Mouse (Mus musculus) MEL (cell line): ENCODE measurements at regions not wholly inside any gene's neighbourhood (a gene's known extent, or its start where the extent isn't known, plus 50 kb on each side); places are given as distances from the start of the nearest gene placed in this dataset.

Experiments used
- CTCF ChIP-seq, 3 experiments: IDR thresholded peaks in 2 of 3; conservative IDR thresholded peaks in 1 of 3; 2 replicates each; pipeline ENCODE4 v1.5.1; 2011 to 2012; ENCODE audit warnings: low read length in 3 of 3, low read depth in 2 of 3, mild to moderate bottlenecking in 2 of 3, improper control_type of control experiment in 1 of 3, inconsistent platforms in 1 of 3, mixed read lengths in 1 of 3, moderate library complexity in 1 of 3; ENCODE audit not compliant: control insufficient read depth in 1 of 3, insufficient read depth in 1 of 3, poor library complexity in 1 of 3, severe bottlenecking in 1 of 3
- MAX ChIP-seq: IDR thresholded peaks from 2 replicates; pipeline ENCODE4 v1.6.1; 2011; ENCODE audit warnings: low read length, improper control_type of control experiment
- NELFE ChIP-seq: IDR thresholded peaks from 2 replicates; pipeline ENCODE4 v1.6.1; 2011; ENCODE audit warnings: low read depth, low read length, improper control_type of control experiment
- POLR2A ChIP-seq, 2 experiments: IDR thresholded peaks; 2 replicates each; pipeline ENCODE4 v1.6.1; 2011 to 2012; ENCODE audit warnings: low read length in 2 of 2, mild to moderate bottlenecking in 2 of 2, control low read depth in 1 of 2, improper control_type of control experiment in 1 of 2, low read depth in 1 of 2, moderate library complexity in 1 of 2; ENCODE audit not compliant: control insufficient read depth in 1 of 2, insufficient read depth in 1 of 2, poor library complexity in 1 of 2
- RCOR1 ChIP-seq: IDR thresholded peaks from 2 replicates; pipeline ENCODE4 v1.6.1; 2012; ENCODE audit warnings: low read depth, mild to moderate bottlenecking, inconsistent platforms, low read length, improper control_type of control experiment
- TCF12 ChIP-seq: IDR thresholded peaks from 2 replicates; pipeline ENCODE4 v1.6.1; 2014; ENCODE audit warnings: low read depth, mild to moderate bottlenecking, inconsistent platforms, low read length, improper control_type of control experiment, moderate library complexity

GRCm38 (mm10) chr11:52551451-52551850 lies 155.2 kb downstream of the 9530068E07Rik start:
- TF ChIP-seq NELFE (no peak), TCF12 (no peak), CTCF (IDR thresholded peaks at IDR 0.05 in 2 of 3, conservative IDR thresholded peaks at IDR 0.05 in 1 of 3; ENCODE audit: control insufficient read depth in 1 of 3, insufficient read depth in 1 of 3, low read depth in 2 of 3, low read length in 3 of 3, poor library complexity in 1 of 3, severe bottlenecking in 1 of 3) (no peak), MAX (no peak), POLR2A (IDR thresholded peaks at IDR 0.05; ENCODE audit: control insufficient read depth in 1 of 2, insufficient read depth in 1 of 2, low read depth in 1 of 2, low read length in 2 of 2, poor library complexity in 1 of 2) (no peak), RCOR1 (no peak)
